Mouse (Mus musculus) layer of hippocampus, adult 9-10 months (tissue): ENCODE results near the gene Zyg11a.
"Not testable (repeated sequence)": the region's sequence is repeated elsewhere in the genome, so short reads cannot be mapped to it uniquely, and the experiment has no call there.

Source experiments
- DNase-seq: peaks from one replicate; pipeline ENCODE4 v3.0.0; 2022; ENCODE audit warnings: low spot score

The Zyg11a gene

DNA sequence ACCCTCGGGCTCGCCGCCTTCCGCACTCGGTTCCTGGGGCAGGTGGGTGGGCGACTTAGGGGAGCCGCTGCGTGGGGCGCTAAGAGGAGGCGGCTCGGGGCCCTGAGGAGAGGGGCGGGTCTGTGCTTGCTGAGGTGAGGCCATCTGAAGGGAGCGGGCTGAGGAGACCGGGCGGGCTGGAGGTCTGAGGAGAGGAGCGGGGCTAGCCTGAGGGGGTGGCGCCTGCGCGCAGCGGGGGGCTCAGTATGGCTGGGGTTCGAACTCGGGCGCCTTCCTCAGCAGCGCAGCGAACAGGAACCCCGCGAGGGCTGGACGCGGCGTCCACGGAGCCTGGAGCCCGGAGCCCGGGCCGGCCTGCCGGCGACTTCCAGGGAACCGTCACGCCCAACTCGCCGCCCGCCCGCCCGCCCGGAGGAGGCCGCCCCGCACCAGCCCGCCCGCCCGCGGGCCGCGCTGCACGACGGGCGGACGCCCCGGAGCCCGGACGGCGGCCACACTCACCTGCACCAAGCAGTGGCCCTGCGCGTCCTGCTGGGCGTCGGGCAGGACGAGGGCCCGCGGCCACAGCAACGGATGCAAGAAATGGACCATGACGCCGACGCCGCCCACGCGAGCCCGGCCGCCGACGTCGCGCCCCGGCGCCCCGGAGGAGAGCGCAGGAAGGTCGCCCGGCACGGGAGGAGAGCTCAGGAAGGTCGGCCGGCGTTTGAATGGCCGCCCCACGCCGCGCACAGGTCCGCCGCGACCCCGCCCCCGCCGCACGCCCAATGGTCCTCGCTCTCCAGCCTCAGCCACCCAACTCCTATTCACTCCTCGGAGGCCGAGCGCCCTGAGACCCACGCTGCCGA lies at the start of gene Zyg11a:
TSS of gene Zyg11a (minus strand) at position 717 of the 848 bp plus-strand sequence.
- DNase-seq, result no peak

DNA sequence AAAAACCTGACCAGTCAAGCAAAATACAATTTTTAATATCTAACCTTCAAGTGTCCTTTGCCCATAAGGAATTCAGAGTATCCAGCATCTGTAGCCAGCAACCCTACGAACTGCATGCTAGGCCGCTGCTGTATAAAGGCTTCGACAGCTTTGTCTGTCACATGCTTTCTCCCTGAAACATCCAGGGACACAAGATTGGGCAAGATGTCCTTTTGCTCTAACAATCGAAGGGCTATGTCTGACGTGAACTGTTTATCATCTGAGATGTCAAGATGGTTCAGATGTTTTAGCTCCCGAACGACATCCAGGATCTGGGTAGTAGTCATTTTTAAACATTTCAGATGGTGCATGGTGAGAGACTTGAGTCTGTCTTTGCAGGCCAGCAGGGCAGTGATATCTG lies 47.9 kb upstream of the Zyg11a start:
- DNase-seq, result no peak

DNA sequence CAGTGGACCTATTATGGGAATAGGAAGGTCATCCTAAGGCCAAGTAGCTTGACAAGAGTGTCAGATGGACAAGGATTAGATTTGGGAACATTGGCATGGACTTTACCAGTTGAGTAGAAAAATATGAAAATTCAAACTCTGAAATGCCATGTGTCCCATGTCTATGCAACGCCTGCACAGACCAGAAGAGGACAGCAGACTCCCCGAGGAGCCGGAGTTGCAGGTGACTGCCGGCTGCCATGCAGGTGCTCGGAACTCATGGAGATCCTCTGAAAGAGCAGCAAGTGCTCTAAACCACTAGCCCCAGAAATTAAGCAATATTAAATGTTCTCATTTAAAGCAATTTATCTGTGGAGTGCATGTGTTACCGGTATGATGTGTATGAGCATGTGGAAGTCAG lies 35.5 kb upstream of the Zyg11a start:
- no peak for DNase-seq

DNA sequence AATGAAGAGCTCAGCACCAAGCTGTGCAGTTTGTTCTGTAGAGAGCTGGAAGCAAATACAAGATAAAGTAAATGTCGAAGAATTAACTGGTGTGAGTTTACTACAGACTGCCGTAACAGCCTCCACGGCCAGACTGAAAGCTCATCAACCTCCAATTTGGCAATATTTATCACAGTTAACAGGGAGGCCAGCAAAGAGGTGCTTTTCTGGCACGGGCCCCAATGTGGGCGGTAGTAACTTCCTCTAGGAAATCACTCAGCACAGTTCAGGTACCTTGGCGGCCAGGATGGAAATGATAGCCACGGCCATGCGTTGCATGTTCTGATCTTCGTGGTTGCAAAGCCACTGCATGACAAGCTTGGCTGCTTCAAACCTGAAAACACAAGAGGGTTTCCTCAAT lies 32.7 kb upstream of the Zyg11a start:
- no peak for DNase-seq

DNA sequence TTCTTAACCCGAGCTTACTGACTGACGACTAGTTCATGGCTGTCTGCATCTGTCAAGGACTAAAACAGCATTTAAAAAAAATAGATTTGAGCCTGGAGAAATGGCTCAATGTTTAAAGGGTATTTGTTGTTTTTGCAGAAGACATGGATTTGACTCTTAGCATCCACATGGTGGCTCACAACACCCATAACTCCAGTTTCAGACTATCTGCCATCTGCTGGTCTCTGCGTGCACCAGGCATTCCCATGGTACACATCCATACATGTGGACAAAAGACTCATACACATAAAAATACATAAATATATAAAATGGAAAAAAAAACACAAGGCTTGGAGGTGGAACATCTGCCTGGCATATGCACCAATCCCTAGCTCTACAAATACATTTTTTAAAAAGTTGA lies 31.5 kb upstream of the Zyg11a start:
- DNase-seq, result no peak

DNA sequence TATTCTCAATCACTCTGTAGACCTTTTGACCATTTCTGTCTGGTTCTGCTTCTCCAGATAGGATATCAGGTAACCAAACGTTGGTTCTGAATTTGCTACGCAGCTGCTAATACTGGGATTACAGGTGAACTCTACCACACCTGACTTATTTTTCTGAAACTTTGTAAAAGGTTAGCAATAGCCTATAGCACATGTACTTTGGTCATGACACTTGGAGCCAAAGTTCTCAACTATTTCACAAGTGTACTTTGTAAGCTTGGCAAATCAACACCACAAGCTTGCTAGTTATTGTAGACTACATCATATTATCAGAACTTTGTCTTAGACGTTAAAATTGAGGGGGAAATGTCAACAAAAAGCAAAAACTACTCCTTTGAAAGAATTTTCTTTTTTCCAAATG lies 15.8 kb upstream of the Zyg11a start:
- DNase-seq, result no peak

GRCm38 (mm10) chr4:108225341-108225872 lies 7.6 kb upstream of the Zyg11a start:
- no peak for DNase-seq

DNA sequence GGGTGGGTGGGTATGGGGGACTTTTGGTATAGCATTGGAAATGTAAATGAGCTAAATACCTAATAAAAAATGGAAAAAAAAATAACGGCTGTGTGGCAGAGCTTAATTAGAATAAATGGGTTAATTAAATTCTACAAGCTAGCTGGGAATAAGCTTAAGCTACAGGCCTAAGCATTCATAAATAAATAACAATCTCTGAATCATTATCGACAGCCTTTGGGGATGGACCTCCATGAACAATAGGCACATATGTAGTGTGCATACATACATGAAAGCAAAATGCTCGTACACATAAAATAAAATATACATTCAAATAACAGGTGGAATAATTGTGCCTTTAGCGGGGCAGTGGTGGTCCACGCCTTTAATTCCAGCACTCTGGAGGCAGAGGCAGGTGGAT lies 4.7 kb upstream of the Zyg11a start:
- no peak for DNase-seq

DNA sequence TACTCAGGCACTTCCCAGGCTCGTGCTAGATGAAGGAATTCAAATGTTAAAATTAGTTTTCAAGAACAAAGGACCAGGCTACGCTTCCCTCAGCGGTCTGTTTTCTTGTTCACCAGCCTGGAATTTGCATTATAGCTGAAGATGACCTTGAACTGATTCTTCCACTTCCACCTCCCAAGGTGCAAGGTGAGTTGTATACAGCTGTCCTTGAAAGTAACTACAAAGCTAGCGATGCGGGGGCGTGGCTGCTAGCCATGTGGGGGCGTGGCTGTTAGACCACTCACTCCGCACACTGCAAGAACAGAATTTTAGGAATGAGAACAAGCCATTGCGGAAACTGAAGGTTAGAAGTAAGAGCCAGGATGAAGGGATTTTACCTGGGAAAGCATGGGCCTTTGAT lies 1.2 kb upstream of the Zyg11a start:
- DNase-seq, result no peak

DNA sequence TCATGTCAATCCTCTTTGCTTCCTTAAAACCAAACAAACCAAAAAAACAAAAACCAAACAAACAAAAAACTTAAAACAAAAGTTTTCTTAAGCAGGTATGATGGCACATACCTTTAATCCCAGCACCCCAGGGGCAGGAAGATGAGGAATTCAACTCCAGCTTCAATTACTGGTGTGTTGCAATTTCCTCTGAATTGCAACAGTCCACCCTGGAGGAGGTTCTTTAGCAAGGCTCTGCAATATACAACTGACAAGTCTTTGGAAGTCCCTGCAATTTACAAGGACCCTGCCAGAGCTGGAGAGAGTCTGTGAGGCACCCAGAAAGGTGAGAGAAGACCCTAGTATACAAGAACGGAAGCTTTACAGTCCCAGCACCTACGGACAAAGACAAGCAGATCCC lies 4.8 kb downstream of the Zyg11a start:
- DNase-seq, result no peak

DNA sequence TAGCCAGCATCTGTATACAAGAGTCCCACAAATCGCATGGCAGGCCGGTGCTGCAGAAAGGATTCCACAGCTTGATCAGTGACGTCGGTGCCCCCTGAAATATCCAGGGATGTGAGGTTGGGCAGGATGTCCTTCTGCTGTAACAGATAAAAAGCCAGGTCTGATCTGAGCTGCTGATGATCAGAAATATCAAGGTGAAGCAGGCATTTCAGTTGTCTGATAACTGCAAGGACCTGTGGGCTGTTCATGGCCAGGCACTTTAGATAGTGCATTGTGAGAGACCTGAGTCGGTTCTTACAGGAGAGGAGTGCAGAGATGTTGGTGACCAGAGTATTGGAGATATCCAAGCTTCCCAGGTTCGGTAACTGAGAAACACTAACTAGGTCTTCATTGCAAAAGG lies 13.2 kb downstream of the Zyg11a start:
- DNase-seq, result no peak

- DNase-seq, result no peak
Measured at GRCm38 (mm10) chr4:108199236-108199635, 18.6 kb downstream of the Zyg11a start.

DNA sequence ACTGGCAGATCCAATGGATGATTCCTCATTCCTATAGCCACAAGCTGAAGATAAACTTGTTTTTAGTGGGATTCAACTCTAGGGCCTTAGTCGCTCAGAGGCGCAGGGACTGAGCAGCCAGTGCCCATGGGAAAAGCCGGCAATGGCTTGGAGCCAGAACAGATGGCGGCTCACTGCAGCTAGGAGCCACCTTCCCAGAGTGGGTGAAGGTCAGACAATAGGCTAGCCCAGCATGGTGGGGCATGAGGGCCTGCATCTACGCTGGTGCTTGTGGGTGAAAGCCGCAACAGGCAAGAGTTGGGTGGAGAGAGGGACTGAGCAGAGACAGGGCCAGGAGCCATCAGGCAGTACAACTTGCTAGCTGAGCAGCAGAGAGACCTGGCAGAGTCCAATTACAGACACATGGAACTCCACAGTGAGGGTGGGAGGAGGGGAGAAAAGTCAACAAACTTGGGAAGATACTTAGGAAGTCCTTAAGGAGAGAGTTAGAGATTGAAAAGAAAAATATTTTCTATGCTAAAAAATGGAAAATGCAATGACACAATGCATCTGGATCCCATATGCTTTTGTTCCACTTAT lies 21.5 kb downstream of the Zyg11a start:
- no peak for DNase-seq

DNA sequence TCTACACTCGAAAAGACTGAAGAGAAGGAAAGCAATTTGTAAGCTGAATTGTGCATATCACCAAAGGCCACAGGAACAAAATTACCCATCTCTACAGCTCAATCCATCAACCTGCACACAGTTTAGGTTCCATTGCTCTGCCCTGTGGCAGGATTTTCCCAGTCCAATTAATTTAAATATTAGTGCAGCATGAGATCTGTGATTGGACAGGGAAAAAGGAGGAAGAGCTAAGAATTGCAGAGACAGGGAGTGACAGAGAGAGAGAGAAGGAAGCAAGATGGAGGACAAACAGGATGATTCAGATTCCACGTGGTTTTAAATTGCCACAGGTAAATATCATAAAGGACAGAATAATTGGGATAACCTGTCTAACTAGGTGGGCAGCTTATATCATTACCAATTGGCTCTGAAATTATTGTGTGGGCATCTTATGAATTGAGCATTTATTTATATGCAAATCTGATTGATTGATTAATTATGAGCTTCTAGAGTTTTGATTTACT lies 25.0 kb downstream of the Zyg11a start:
- no peak for DNase-seq

DNA sequence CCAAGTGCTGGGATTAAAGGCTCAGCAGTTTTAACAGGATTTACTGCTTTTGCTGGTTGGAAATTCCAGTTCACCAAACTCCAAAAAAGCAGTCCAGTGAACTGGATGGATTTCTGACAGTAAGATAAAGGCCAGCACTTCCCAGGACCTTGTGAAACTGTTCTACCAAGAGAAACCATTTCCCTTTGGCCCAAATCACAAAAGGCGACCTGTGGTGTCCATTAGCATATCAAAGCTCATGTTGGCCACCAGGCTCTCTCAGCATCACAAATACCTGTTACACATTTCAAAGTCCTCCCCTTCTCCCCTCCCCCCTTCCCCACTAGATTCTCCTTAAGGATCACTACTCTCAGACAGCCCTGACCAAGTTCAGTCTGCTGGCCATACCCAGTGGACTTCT lies 35.6 kb downstream of the Zyg11a start:
- DNase-seq, result no peak

- DNase-seq, result no peak
Measured at GRCm38 (mm10) chr4:108168056-108168455, 49.8 kb downstream of the Zyg11a start.

DNA sequence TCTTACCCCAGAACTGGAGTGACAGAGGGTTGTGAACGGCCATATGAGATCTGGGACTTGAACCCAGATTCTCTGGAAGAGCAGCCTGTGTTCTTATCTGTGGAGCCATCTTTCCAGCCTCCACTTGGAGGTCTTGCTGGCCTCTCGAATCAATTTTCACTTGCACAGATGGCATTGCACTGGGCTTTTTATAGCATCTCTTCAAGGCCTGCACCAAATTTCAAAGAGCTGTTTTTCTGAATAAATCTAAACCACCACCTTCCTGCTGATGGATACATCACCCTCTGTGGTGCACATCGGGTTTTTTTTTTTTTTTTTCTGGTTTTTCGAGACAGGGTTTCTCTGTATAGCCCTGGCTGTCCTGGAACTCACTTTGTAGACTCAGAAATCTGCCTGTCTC lies 51.0 kb downstream of the Zyg11a start:
- DNase-seq, result no peak

GRCm38 (mm10) chr4:108165152-108165895 lies 52.5 kb downstream of the Zyg11a start, which contains the start of gene Echdc2:
TSS of gene Echdc2 (plus strand) at chr4:108165437.
- DNase-seq, result no peak

DNA sequence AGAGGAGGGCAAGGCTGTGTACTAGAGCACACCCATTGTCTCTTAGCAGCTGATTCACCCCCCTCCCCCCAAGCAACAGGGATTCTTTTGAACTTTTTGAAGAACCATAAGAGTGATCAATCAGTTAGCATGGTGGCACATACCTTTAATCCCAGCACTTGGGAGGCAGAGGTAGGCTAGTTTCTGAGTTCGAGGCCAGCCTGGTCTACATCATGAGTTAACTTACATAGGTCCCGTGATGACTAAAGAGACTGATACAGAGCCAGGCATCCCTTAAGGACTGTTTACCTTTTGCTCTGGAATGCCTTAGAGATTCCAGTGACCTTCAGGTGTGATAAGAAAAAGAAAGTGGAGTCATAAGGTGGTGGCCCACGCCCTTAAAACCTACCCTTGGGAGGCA lies 54.6 kb downstream of the Zyg11a start:
- no peak for DNase-seq

- DNase-seq, result no peak
Measured at GRCm38 (mm10) chr4:108161936-108162335, 55.9 kb downstream of the Zyg11a start.

GRCm38 (mm10) chr4:108155141-108155540 lies 62.7 kb downstream of the Zyg11a start:
- DNase-seq, result not testable (repeated sequence)

DNA sequence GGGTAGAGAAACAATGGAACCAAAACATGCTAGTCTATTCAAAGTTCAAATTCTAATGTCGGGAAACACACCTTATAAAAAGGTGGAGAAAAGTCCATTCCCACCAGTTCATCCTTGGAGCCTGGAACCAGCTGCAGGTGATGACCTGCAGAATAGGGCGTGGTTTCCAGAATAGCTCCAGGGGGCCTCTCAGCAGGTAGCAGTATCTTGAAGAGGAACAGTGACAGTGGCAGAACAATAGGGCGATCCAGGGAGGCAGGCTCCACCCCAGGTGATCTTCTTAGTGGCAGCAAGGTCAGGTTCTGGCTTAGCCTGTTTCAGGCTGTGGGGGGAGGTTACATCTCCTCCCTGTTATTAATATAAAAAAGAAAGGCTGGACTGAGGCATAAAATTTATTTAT lies 72.3 kb downstream of the Zyg11a start:
- not testable (repeated sequence) for DNase-seq

DNA sequence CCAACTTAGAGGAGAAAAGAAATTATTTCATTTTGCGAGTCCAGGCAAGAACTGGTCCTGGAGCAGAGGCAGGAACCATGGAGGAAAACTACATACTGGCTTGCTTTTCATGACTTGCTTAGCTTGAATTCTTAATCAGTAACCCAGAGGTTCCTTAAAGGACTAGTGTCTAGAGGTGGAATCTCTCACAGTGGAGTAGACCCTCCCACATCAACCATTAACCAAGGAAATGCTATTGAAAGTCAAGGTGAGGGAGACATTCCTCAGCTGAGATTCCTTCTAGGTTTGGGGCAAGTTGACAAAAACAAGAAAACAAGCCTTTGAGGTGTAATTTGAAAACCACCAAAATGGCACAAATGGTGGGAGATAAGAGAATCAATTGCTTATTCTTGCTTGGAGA lies 73.0 kb downstream of the Zyg11a start, which contains the start of gene Scp2:
TSS of gene Scp2 (minus strand) at position 119 of the 400 bp plus-strand sequence.
- no peak for DNase-seq
